Mouse (Mus musculus) urinary bladder, postnatal 14 days (tissue): ENCODE data around the gene Wdr20.

Source experiments
- DNase-seq: peaks from one replicate; pipeline ENCODE4 v3.0.0; 2021; ENCODE audit warnings: low spot score

Wdr20 gene

DNA sequence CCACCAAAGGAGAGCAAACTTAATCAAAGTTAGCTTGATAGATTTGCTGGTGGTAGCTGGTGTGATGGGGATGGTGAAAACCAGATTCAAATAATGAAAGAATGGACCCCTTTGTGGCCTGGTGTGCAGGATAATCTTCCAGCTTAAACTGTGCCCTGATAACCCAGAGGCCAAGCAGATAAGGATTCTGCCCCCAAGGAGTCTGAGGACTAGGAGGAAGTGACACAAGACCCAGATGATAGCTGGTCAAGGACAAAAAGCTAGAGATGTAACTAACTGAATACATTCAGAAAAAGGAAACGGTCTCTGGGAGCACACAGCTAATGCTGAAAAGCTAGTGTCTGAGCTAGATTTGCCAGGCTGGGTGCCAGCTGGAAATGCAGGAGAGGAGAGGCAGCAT, 114.2 kb downstream of the Wdr20 start:
- no peak for DNase-seq
